Mouse (Mus musculus): ENCODE data around the gene Ankrd44.

- TF ChIP-seq CTCF (IDR thresholded peaks at IDR 0.05; ENCODE audit: control insufficient read depth, insufficient read depth, insufficient replicate concordance, low read depth, low read length) (no peak), POLR2A (IDR thresholded peaks at IDR 0.05; ENCODE audit: control insufficient read depth, low read depth, low read length) (no peak)
These were observed 1.4 kb downstream of the Ankrd44 start for GRCm38 (mm10) chr1:54924760-54925159.

Data from testis, adult 2 months (tissue).